Mouse (Mus musculus) bone marrow macrophage, adult 2 months (primary cell): Measurements from ENCODE around the gene Syt7.

Experiments
- CTCF ChIP-seq: IDR thresholded peaks from 2 replicates; pipeline ENCODE4 v1.5.1; 2012; ENCODE audit warnings: low read depth, mild to moderate bottlenecking, low read length, moderate library complexity
- POLR2A ChIP-seq: IDR thresholded peaks from 2 replicates; pipeline ENCODE4 v1.6.1; 2012; ENCODE audit warnings: mild to moderate bottlenecking, low read depth, low read length, borderline replicate concordance

DNA sequence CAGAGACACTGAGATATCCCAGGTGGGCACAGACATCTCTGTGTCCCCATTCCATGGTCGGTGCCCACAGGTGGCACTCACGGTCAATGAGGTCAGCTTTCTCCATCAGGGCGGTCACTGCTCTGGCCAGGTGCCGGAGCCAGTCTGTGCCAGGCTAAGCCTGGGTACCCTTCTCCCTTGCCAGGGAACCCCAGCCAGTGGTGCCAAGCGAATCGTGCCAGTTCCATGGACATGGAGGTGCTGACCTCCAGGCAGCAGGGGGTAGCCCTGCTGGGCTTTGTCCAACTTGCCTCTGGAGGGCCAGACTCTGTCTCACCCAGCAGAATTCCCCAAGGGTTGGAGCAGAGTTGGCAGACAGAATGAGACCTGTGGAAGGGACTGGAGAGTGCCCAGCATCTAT is 4.6 kb downstream of the Syt7 start:
- TF ChIP-seq CTCF (no peak), POLR2A (no peak)
